Mouse (Mus musculus): ENCODE measurements around the gene Uqcc2.

DNA sequence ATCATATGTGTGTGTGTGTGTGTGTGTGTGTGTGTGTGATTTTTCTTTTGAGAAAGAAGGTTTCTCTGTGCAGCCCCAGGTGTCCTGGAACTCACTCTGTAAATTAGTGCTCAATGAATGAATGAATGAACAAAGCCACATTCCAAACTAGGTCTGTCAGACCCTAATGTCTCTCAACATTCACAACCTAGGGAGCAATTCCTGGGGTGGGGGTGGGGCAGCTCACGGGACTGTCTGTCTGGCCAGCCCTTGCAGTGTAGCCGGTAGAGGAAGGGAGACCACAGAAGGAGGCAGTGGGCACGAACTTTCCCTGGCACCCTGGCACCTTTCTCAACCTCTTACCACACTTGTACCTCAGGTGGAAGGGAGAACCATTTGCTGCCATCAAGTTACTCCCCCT lies 999 bp upstream of the Uqcc2 start:
- TF ChIP-seq CTCF (IDR thresholded peaks at IDR 0.05; ENCODE audit: borderline replicate concordance, insufficient read depth, low read length) (no peak), POLR2A (IDR thresholded peaks at IDR 0.05; ENCODE audit: low read depth, low read length) (no peak)
